Mouse (Mus musculus) cerebellum, postnatal 4 days (tissue): ENCODE data around the gene Frmd6.

Experiments used
- DNase-seq, 2 experiments: peaks; one replicate each; pipeline ENCODE4 v3.0.0; 2022; ENCODE audit warnings: low spot score in 2 of 2, mixed read lengths in 1 of 2

The Frmd6 gene

GRCm38 (mm10) chr12:70807975-70808374 lies 17.3 kb upstream of the Frmd6 start:
- no peak for DNase-seq

GRCm38 (mm10) chr12:70809957-70810356 lies 15.4 kb upstream of the Frmd6 start:
- no peak for DNase-seq

GRCm38 (mm10) chr12:70811772-70812171 lies 13.5 kb upstream of the Frmd6 start:
- DNase-seq = no peak

GRCm38 (mm10) chr12:70812176-70812575 lies 13.1 kb upstream of the Frmd6 start:
- no peak for DNase-seq

- no peak for DNase-seq
These were observed 12.4 kb upstream of the Frmd6 start for GRCm38 (mm10) chr12:70812822-70813465.

- DNase-seq = no peak
These were observed 8.6 kb upstream of the Frmd6 start for GRCm38 (mm10) chr12:70816731-70817130.

- DNase-seq = no peak
These were observed 1.3 kb upstream of the Frmd6 start for GRCm38 (mm10) chr12:70824017-70824416.

- peak in 1 of 2 experiments; percentile 26 for DNase-seq
These were observed 470 bp downstream of the Frmd6 start for GRCm38 (mm10) chr12:70825651-70826317.

- no peak for DNase-seq
These were observed 1.2 kb downstream of the Frmd6 start for GRCm38 (mm10) chr12:70826318-70827072.

GRCm38 (mm10) chr12:70827187-70827900 lies 2.0 kb downstream of the Frmd6 start:
- no peak for DNase-seq

GRCm38 (mm10) chr12:70827901-70828271 lies 2.6 kb downstream of the Frmd6 start:
- no peak for DNase-seq

- DNase-seq = no peak
These were observed 5.8 kb downstream of the Frmd6 start for GRCm38 (mm10) chr12:70830982-70831566.

- no peak for DNase-seq
These were observed 7.1 kb downstream of the Frmd6 start for GRCm38 (mm10) chr12:70832216-70832998.

GRCm38 (mm10) chr12:70833050-70833449 lies 7.7 kb downstream of the Frmd6 start:
- DNase-seq = no peak

- no peak for DNase-seq
These were observed 8.7 kb downstream of the Frmd6 start for GRCm38 (mm10) chr12:70834043-70834442.

- DNase-seq = no peak
These were observed 9.7 kb downstream of the Frmd6 start for GRCm38 (mm10) chr12:70835004-70835403.

- no peak for DNase-seq
These were observed 12.5 kb downstream of the Frmd6 start for GRCm38 (mm10) chr12:70837792-70838321.

GRCm38 (mm10) chr12:70845371-70845770 lies 20.1 kb downstream of the Frmd6 start:
- no peak for DNase-seq

- no peak for DNase-seq
These were observed 23.7 kb downstream of the Frmd6 start for GRCm38 (mm10) chr12:70849024-70849423.

GRCm38 (mm10) chr12:70849517-70850291 lies 24.4 kb downstream of the Frmd6 start:
- no peak for DNase-seq
